In the genomic region with DNA sequence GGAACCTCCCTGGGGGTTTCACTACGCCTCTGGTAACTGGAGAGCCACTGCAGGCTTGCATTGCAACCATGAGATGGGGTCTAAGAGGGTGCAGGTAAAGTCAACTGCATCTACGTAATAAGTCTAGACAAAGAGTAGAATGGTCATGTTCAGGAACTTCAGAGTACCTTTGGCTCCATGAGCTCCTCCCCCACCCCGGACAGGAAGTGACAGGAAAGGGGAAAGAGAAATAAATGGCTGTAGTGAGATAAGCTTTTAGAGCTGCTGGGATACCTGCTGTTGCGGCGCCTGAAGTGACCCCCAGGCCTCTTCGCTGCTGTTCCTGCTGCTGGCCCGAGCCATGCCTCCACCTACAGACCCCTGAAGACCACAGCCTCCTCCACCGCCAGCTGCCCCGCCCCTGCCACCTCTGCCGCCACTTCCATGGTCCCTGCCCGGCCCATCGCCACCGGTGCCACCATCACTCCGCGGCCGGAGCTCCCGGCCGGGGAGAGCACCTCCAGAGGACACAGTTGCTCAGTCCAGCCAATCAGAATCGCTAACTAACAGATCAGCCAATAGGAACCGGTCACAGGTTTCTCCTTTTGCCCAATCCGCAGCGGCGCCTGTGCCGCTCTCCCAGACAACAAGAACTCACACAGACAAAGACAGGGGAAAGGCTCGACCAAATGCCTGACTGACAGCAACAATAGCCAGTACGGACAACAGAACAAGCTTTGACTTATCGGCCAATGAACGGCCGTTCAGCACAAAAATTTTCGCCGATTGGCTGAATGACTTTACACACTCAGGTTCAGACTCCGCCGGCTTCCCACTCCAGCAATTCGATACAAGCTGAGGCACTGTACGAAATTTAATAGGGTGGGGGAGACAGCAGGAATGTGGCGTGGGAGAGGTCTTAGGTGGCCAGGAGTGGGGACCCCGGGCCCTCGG, we compare ENCODE assay signal across 8 mouse cellular contexts. TPM values are rescaled to one million over a fixed set of nuclear protein-coding genes. Genes with fewer than 3 reads are reported as not detected.
A peak's percentile ranks its signal among the peaks of the same experiment; 100 is the strongest.
DNase-seq lines count a peak whose midpoint lies in the region; ATAC-seq lines count a peak whose summit lies in the region.

Gene Wbp1 (minus strand): TSS at position 630 of the 933 bp plus-strand sequence.

- H3K9ac ChIP-seq in hindbrain, embryonic 14.5 days = peak within 1 kb of the TSS; percentile 92

- no peaks in the 10 kb centered on the region for H3K27me3 ChIP-seq in hindbrain, embryonic 14.5 days (ENCODE audit: control insufficient read depth, insufficient read depth, low read length)

- peak within 1 kb of the TSS; percentile 99 for H3K4me2 ChIP-seq in hindbrain, embryonic 14.5 days (replicated peaks)

- H3K36me3 ChIP-seq in hindbrain, embryonic 14.5 days (replicated peaks; ENCODE audit: control insufficient read depth, insufficient read depth) = peaks cover 32% of the 10 kb centered on the region

- peaks cover 48% of the 10 kb centered on the region for H3K4me1 ChIP-seq in hindbrain, embryonic 14.5 days (replicated peaks; ENCODE audit: control insufficient read depth, insufficient read depth, low read length)

- ATAC-seq in hindbrain, embryonic 14.5 days (ENCODE audit: low FRiP score) = peak; percentile 96

- under 1% methylated on average over 36 of the region's 38 CpGs for WGBS in hindbrain, embryonic 14.5 days

- DNase-seq in R1 (ENCODE audit: low read depth, low spot score) = peak; percentile 100
- DNase-seq in cerebellum, postnatal 25 days = peak; percentile 92 to 93
- peak; percentile 88 to 92 for DNase-seq in frontal cortex, postnatal 25 days (ENCODE audit: low spot score in 2 of 2)
- DNase-seq in hindbrain, embryonic 14.5 days (ENCODE audit: low spot score) = peak; percentile 95
- DNase-seq in layer of hippocampus, postnatal 36 days = peak; percentile 95 to 96
- peak; percentile 99 for DNase-seq in lung, postnatal 36 days
- DNase-seq in retina, postnatal 1 day = peak; percentile 100
- peak; percentile 78 to 94 for DNase-seq in urinary bladder, adult 18-20 months (ENCODE audit: low spot score in 2 of 2)

- no peaks in the 10 kb centered on the region for H3K9me3 ChIP-seq in hindbrain, embryonic 14.5 days (ENCODE audit: control insufficient read depth, low read length)

- peak within 1 kb of the TSS; percentile 98 for H3K27ac ChIP-seq in hindbrain, embryonic 14.5 days

- H3K4me3 ChIP-seq in hindbrain, embryonic 14.5 days (replicated peaks; ENCODE audit: low read length) = peak within 1 kb of the TSS; percentile 63

RNA-seq across cellular contexts. Expression of gene Wbp1, which starts in this region (rescaled TPM):
- polyA plus RNA-seq in hindbrain, embryonic 14.5 days (2014; fragmentation: Nextera tagmentation; extraction: Ambion mirVana) = 114 and 134 TPM in 2 replicates
- 10 to 100 TPM; 58.2 to 61.4 TPM for total RNA-seq in layer of hippocampus, postnatal 36 days (2021)

Comparison
In these comparisons a context has a peak if more than half of its experiments do, and no peak if none do; other contexts are left out.
1. Peak in every context shown above with its lines: DNase-seq, ATAC-seq, H3K4me3 ChIP-seq and H3K27ac ChIP-seq.